Mouse (Mus musculus) heart, embryonic 15.5 days (tissue): ENCODE measurements around the gene Pgf. TPM values are rescaled to one million over a fixed set of nuclear protein-coding genes. Genes with fewer than 3 reads are reported as not detected.
A peak's percentile ranks its signal among the peaks of the same experiment; 100 is the strongest.

Experiments used
- ATAC-seq: fragments of 200-750 bp; cut with Nextera tagmentation; replicated peaks from 2 replicates; pipeline ENCODE4 v1.8.0; 2017; ENCODE audit warnings: low read depth, moderate TSS enrichment; ENCODE audit not compliant: insufficient number of reproducible peaks, insufficient read depth, low FRiP score
- H3K27ac ChIP-seq: fragments of 300-500 bp; sonication (generic); 2 replicates; pipeline ENCODE4 v1.5.1; 2015; ENCODE audit warnings: mild to moderate bottlenecking, inconsistent platforms
- H3K27me3 ChIP-seq: fragments of 300-500 bp; sonication (generic); 2 replicates; pipeline ENCODE4 v1.6.1; 2015; ENCODE audit warnings: inconsistent platforms
- H3K36me3 ChIP-seq: fragments of 300-500 bp; sonication (generic); 2 replicates; pipeline ENCODE4 v1.6.1; 2015; ENCODE audit warnings: mild to moderate bottlenecking, inconsistent platforms
- H3K4me1 ChIP-seq: fragments of 300-500 bp; sonication (generic); replicated peaks from 2 replicates; pipeline ENCODE4 v1.6.1; 2015; ENCODE audit warnings: inconsistent platforms
- H3K4me2 ChIP-seq: fragments of 300-500 bp; sonication (generic); 2 replicates; pipeline ENCODE4 v1.6.1; 2015; ENCODE audit warnings: inconsistent platforms, mild to moderate bottlenecking, moderate library complexity
- H3K4me3 ChIP-seq: fragments of 300-500 bp; sonication (generic); 2 replicates; pipeline ENCODE4 v1.5.1; 2015; ENCODE audit warnings: mild to moderate bottlenecking, inconsistent platforms
- H3K9ac ChIP-seq: fragments of 300-500 bp; sonication (generic); 2 replicates; pipeline ENCODE4 v1.6.1; 2015; ENCODE audit warnings: mild to moderate bottlenecking, inconsistent platforms
- H3K9me3 ChIP-seq: fragments of 300-500 bp; sonication (generic); replicated peaks from 2 replicates; pipeline ENCODE4 v1.6.1; 2016; ENCODE audit warnings: inconsistent platforms
- WGBS: fragments of 180-500 bp; shearing (Covaris S2); methylation state at CpG from one replicate; pipeline ENCODE4 v1.1.7; 2015; ENCODE audit warnings: mixed read lengths; 5-methylcytosine and 5-hydroxymethylcytosine counted together
- polyA plus RNA-seq: library from polyadenylated mRNA; unstranded; fragments of >200 nt; fragmentation: Nextera tagmentation; extraction: Ambion mirVana; gene quantifications from 2 replicates; pipeline ENCODE4 v1.2.1, GENCODE M21; 2015

The Pgf gene
- polyA plus RNA-seq, result 8.9 and 9.5 TPM in 2 replicates

- no peak for ATAC-seq
- WGBS, result 79% methylated on average over 10 of the region's 10 CpGs
- H3K4me1 ChIP-seq, result peaks cover 62% of the 10 kb centered on the region
- H3K4me3 ChIP-seq, result peak within 1 kb of the TSS; percentile 42
- H3K36me3 ChIP-seq, result no peaks in the 10 kb centered on the region
- H3K4me2 ChIP-seq, result peak within 1 kb of the TSS; percentile 74
- peak within 1 kb of the TSS; percentile 43 for H3K9ac ChIP-seq
- H3K27me3 ChIP-seq, result peaks cover 9% of the 10 kb centered on the region
- no peaks in the 10 kb centered on the region for H3K9me3 ChIP-seq
- 0 out of 2 replicates have a peak within 1 kb of the TSS, but pooled peaks have one; percentile 53 for H3K27ac ChIP-seq
Measured at GRCm38 (mm10) chr12:85177740-85178239, at the start of gene Pgf. Gene Pgf (minus strand): TSS chr12:85177790.

- Histone ChIP-seq H3K9ac (no peak overlapping the region), H3K9me3 (no peaks in the 10 kb centered on the region), H3K27me3 (no peaks in the 10 kb centered on the region), H3K4me3 (no peak overlapping the region), H3K4me1 (peaks cover 12% of the 10 kb centered on the region), H3K4me2 (no peak overlapping the region), H3K27ac (peak overlapping the region; percentile 23; the same call in 1 of the 2 replicates), H3K36me3 (peaks cover 45% of the 10 kb centered on the region)
- ATAC-seq, result no peak
- 45% methylated on average over 7 of the region's 7 CpGs for WGBS
Measured at GRCm38 (mm10) chr12:85227227-85227626, 49.6 kb upstream of the Pgf start.

GRCm38 (mm10) chr12:85219905-85220290 is 42.3 kb upstream of the Pgf start:
- no peak for ATAC-seq
- WGBS, result 2% methylated on average over 12 of the region's 12 CpGs
- peak overlapping the region; percentile 78 for H3K27ac ChIP-seq

GRCm38 (mm10) chr12:85219236-85219904 is 41.8 kb upstream of the Pgf start, which contains the start of gene Eif2b2:
Gene Eif2b2 (plus strand): TSS chr12:85219481.
- Histone ChIP-seq H3K4me3 (peak within 1 kb of the TSS; percentile 90), H3K9ac (peak within 1 kb of the TSS; percentile 76), H3K27me3 (no peaks in the 10 kb centered on the region), H3K27ac (peak within 1 kb of the TSS; percentile 78), H3K4me1 (peaks cover 20% of the 10 kb centered on the region), H3K9me3 (no peaks in the 10 kb centered on the region), H3K36me3 (peaks cover 32% of the 10 kb centered on the region), H3K4me2 (peak within 1 kb of the TSS; percentile 90)
- WGBS, result under 1% methylated on average over 54 of the region's 54 CpGs
- ATAC-seq, result peak; percentile 100

More at GRCm38 (mm10) chr12:85219905-85220290, 42.3 kb upstream of the Pgf start:
- Histone ChIP-seq H3K4me2 (peak overlapping the region; percentile 90), H3K4me3 (peak overlapping the region; percentile 90), H3K9ac (peak overlapping the region; percentile 76), H3K27me3 (no peaks in the 10 kb centered on the region), H3K4me1 (peaks cover 20% of the 10 kb centered on the region), H3K9me3 (no peaks in the 10 kb centered on the region), H3K36me3 (peaks cover 37% of the 10 kb centered on the region)

GRCm38 (mm10) chr12:85217733-85218310 is 40.2 kb upstream of the Pgf start:
- peaks cover 20% of the 10 kb centered on the region for H3K4me1 ChIP-seq
- no peak overlapping the region for H3K4me2 ChIP-seq
- H3K9me3 ChIP-seq, result no peaks in the 10 kb centered on the region
- ATAC-seq, result no peak
- no peaks in the 10 kb centered on the region for H3K27me3 ChIP-seq
- 66% methylated on average over 2 of the region's 2 CpGs for WGBS
- no peak overlapping the region for H3K4me3 ChIP-seq
- H3K36me3 ChIP-seq, result peaks cover 17% of the 10 kb centered on the region
- H3K9ac ChIP-seq, result no peak overlapping the region
- no peak overlapping the region for H3K27ac ChIP-seq

GRCm38 (mm10) chr12:85215031-85215430 is 37.4 kb upstream of the Pgf start:
- H3K4me1 ChIP-seq, result peaks cover 15% of the 10 kb centered on the region
- H3K4me2 ChIP-seq, result no peak overlapping the region
- no peaks in the 10 kb centered on the region for H3K27me3 ChIP-seq
- no peak overlapping the region for H3K27ac ChIP-seq
- no peaks in the 10 kb centered on the region for H3K9me3 ChIP-seq
- H3K36me3 ChIP-seq, result no peaks in the 10 kb centered on the region
- ATAC-seq, result no peak
- H3K4me3 ChIP-seq, result no peak overlapping the region
- 79% methylated on average over 5 of the region's 5 CpGs for WGBS
- H3K9ac ChIP-seq, result no peak overlapping the region

GRCm38 (mm10) chr12:85208687-85209199 is 31.2 kb upstream of the Pgf start:
- Histone ChIP-seq H3K4me3 (no peak overlapping the region), H3K9ac (no peak overlapping the region), H3K9me3 (no peaks in the 10 kb centered on the region), H3K27me3 (no peaks in the 10 kb centered on the region), H3K4me1 (peaks cover 18% of the 10 kb centered on the region), H3K27ac (no peak overlapping the region), H3K4me2 (no peak overlapping the region), H3K36me3 (no peaks in the 10 kb centered on the region)
- no peak for ATAC-seq
- 36% methylated on average over 7 of the region's 7 CpGs for WGBS

GRCm38 (mm10) chr12:85205425-85205824 is 27.8 kb upstream of the Pgf start:
- no peak overlapping the region for H3K4me2 ChIP-seq
- H3K27ac ChIP-seq, result no peak overlapping the region

GRCm38 (mm10) chr12:85204105-85204504 is 26.5 kb upstream of the Pgf start:
- Histone ChIP-seq H3K4me2 (no peak overlapping the region), H3K9ac (no peak overlapping the region), H3K27me3 (no peaks in the 10 kb centered on the region), H3K4me1 (peaks cover 25% of the 10 kb centered on the region), H3K36me3 (no peaks in the 10 kb centered on the region), H3K9me3 (no peaks in the 10 kb centered on the region), H3K27ac (no peak overlapping the region), H3K4me3 (no peak overlapping the region)
- no peak for ATAC-seq
- 50% methylated on average over 8 of the region's 8 CpGs for WGBS

More at GRCm38 (mm10) chr12:85205425-85205824, 27.8 kb upstream of the Pgf start:
- Histone ChIP-seq H3K27me3 (no peaks in the 10 kb centered on the region), H3K4me1 (peaks cover 26% of the 10 kb centered on the region), H3K9ac (no peak overlapping the region), H3K4me3 (no peak overlapping the region), H3K9me3 (no peaks in the 10 kb centered on the region), H3K36me3 (no peaks in the 10 kb centered on the region)
- ATAC-seq, result no peak
- 85% methylated on average over 10 of the region's 10 CpGs for WGBS

GRCm38 (mm10) chr12:85203699-85204098 is 26.1 kb upstream of the Pgf start:
- no peaks in the 10 kb centered on the region for H3K9me3 ChIP-seq
- WGBS, result 51% methylated on average over 5 of the region's 5 CpGs
- peaks cover 21% of the 10 kb centered on the region for H3K4me1 ChIP-seq
- no peak for ATAC-seq
- H3K27me3 ChIP-seq, result no peaks in the 10 kb centered on the region
- no peak overlapping the region for H3K4me3 ChIP-seq
- no peak overlapping the region for H3K27ac ChIP-seq
- H3K9ac ChIP-seq, result no peak overlapping the region
- H3K36me3 ChIP-seq, result no peaks in the 10 kb centered on the region
- no peak overlapping the region for H3K4me2 ChIP-seq

GRCm38 (mm10) chr12:85202191-85202590 is 24.6 kb upstream of the Pgf start:
- Histone ChIP-seq H3K9ac (no peak overlapping the region), H3K9me3 (no peaks in the 10 kb centered on the region), H3K27ac (no peak overlapping the region), H3K36me3 (no peaks in the 10 kb centered on the region), H3K27me3 (no peaks in the 10 kb centered on the region), H3K4me3 (no peak overlapping the region), H3K4me2 (no peak overlapping the region), H3K4me1 (peaks cover 23% of the 10 kb centered on the region)
- 69% methylated on average over 7 of the region's 7 CpGs for WGBS
- no peak for ATAC-seq
